Mouse (Mus musculus) limb, embryonic 15.5 days (tissue): ENCODE measurements at regions not wholly inside any gene's neighbourhood (a gene's known extent, or its start where the extent isn't known, plus 50 kb on each side); places are given as distances from the start of the nearest gene placed in this dataset.

ENCODE experiments used
- ATAC-seq: fragments of 200-750 bp; cut with Nextera tagmentation; 2 replicates; pipeline ENCODE4 v1.8.0; 2017; ENCODE audit warnings: low read depth, moderate TSS enrichment; ENCODE audit not compliant: insufficient number of reproducible peaks, low FRiP score, low TSS enrichment
- H3K27ac ChIP-seq: fragments of 300-500 bp; sonication (generic); 2 replicates; pipeline ENCODE4 v1.5.1; 2015; ENCODE audit warnings: moderate library complexity, mild to moderate bottlenecking, inconsistent platforms
- H3K27me3 ChIP-seq: fragments of 300-500 bp; sonication (generic); 2 replicates; pipeline ENCODE4 v1.6.1; 2015; ENCODE audit warnings: inconsistent platforms
- H3K36me3 ChIP-seq: fragments of 300-500 bp; sonication (generic); 2 replicates; pipeline ENCODE4 v1.6.1; 2015; ENCODE audit warnings: inconsistent platforms
- H3K4me1 ChIP-seq: fragments of 300-500 bp; sonication (generic); 2 replicates; pipeline ENCODE4 v1.6.1; 2015; ENCODE audit warnings: inconsistent platforms
- H3K4me2 ChIP-seq: fragments of 300-500 bp; sonication (generic); 2 replicates; pipeline ENCODE4 v1.6.1; 2015; ENCODE audit warnings: mild to moderate bottlenecking, inconsistent platforms
- H3K4me3 ChIP-seq: fragments of 300-500 bp; sonication (generic); 2 replicates; pipeline ENCODE4 v1.5.1; 2015; ENCODE audit warnings: mild to moderate bottlenecking, inconsistent platforms
- H3K9ac ChIP-seq: fragments of 300-500 bp; sonication (generic); 2 replicates; pipeline ENCODE4 v1.6.1; 2015; ENCODE audit warnings: inconsistent platforms
- H3K9me3 ChIP-seq: fragments of 300-500 bp; sonication (generic); 2 replicates; pipeline ENCODE4 v1.6.1; 2016; ENCODE audit warnings: inconsistent platforms
- WGBS: fragments of 180-500 bp; shearing (Covaris S2); methylation state at CpG from one replicate; pipeline ENCODE4 v1.1.7; 2015; 5-methylcytosine and 5-hydroxymethylcytosine counted together

DNA sequence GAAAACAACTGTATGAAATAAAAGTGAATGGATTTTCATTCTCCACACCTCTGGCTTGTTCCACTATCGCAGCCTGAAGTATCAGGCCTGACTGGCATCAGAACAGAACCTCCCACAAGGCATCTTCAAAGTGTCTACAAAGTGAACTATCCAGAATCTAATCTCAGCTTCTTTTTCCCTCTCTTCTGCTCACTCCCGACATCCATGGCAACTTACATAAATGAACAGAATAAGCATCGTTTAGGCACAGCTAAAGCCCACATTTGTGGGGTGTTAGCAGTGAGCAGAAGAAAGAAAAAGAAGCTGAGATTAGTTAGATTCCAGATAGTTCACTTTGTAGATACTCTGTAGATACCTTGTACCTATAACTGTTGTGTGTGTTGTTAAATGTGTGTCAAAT lies 182.0 kb downstream of the Lmo4 start:
- H3K27ac ChIP-seq: no peak overlapping the region
- ATAC-seq: no peak
- no peaks in the 10 kb centered on the region for H3K36me3 ChIP-seq
- no peaks in the 10 kb centered on the region for H3K27me3 ChIP-seq
- H3K4me2 ChIP-seq: no peak overlapping the region
- no peaks in the 10 kb centered on the region for H3K9me3 ChIP-seq
- no peaks in the 10 kb centered on the region for H3K4me1 ChIP-seq
- 71% methylated on average over 3 of the region's 3 CpGs for WGBS
- no peak overlapping the region for H3K9ac ChIP-seq
- H3K4me3 ChIP-seq: no peak overlapping the region

DNA sequence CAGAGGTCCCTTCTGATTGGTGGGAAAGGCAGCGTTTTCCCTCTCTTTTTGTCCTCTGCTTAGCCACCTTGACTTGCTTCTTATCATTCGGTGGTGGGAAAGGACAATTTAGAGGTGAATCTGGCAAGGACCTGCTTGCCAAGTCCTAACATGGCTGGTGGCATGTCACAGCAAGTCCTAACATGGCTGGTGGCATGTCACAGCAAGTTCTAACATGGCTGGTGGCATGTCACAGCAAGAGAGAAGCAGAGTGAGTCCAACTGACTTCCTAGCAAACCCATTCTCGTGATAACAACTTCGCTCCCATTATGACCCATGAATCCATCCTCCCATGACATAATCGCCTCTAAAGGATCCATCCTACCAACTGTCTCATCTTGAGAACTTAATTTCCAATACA lies 183.1 kb downstream of the Lmo4 start:
- no peaks in the 10 kb centered on the region for H3K27me3 ChIP-seq
- no peak overlapping the region for H3K9ac ChIP-seq
- no peak overlapping the region for H3K27ac ChIP-seq
- H3K4me1 ChIP-seq: no peaks in the 10 kb centered on the region
- H3K4me3 ChIP-seq: no peak overlapping the region
- ATAC-seq: no peak
- no peak overlapping the region for H3K4me2 ChIP-seq
- 86% methylated on average over 5 of the region's 5 CpGs for WGBS
- no peaks in the 10 kb centered on the region for H3K36me3 ChIP-seq
- H3K9me3 ChIP-seq: no peaks in the 10 kb centered on the region

- ATAC-seq: no peak
- H3K4me2 ChIP-seq: no peak overlapping the region
- H3K9me3 ChIP-seq: no peaks in the 10 kb centered on the region
- no peak overlapping the region for H3K9ac ChIP-seq
- WGBS: 52% methylated on average over 8 of the region's 8 CpGs
- H3K4me1 ChIP-seq: no peaks in the 10 kb centered on the region
- H3K27ac ChIP-seq: no peak overlapping the region
- H3K36me3 ChIP-seq: no peaks in the 10 kb centered on the region
- H3K27me3 ChIP-seq: no peaks in the 10 kb centered on the region
- no peak overlapping the region for H3K4me3 ChIP-seq
These were observed 184.7 kb downstream of the Lmo4 start for GRCm38 (mm10) chr3:144020189-144020940.

DNA sequence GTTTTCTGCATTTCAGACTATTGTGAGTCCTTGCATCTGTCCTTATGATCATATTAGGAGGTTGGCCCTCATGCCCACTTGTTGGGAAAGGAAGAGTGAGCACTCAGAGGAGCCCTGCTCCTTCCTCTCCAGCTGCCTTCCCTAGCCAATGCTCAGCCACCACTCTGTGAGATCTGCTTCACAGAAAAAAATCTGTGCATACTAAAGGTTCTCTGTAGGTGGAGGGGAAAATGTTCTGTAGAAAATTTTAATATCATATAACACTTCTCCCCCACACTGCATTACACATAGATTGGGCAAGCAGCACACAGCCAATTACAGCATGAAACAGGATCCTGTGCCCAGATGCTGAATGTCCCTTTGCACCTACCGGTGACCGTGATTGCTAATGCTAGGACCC lies 185.7 kb downstream of the Lmo4 start:
- Histone ChIP-seq H3K27ac (no peak overlapping the region), H3K9me3 (no peaks in the 10 kb centered on the region), H3K4me1 (no peaks in the 10 kb centered on the region), H3K4me2 (no peak overlapping the region), H3K4me3 (no peak overlapping the region), H3K36me3 (no peaks in the 10 kb centered on the region), H3K9ac (no peak overlapping the region), H3K27me3 (no peaks in the 10 kb centered on the region)
- 54% methylated on average over 2 of the region's 2 CpGs for WGBS
- ATAC-seq: no peak

GRCm38 (mm10) chr3:144018559-144018958 lies 186.5 kb downstream of the Lmo4 start:
- H3K36me3 ChIP-seq: no peaks in the 10 kb centered on the region
- H3K9ac ChIP-seq: no peak overlapping the region
- H3K4me2 ChIP-seq: no peak overlapping the region
- H3K9me3 ChIP-seq: no peaks in the 10 kb centered on the region
- no peak overlapping the region for H3K27ac ChIP-seq
- 64% methylated on average over 4 of the region's 4 CpGs for WGBS
- peaks cover under 1% of the 10 kb centered on the region; the same call in 1 of the 2 replicates for H3K4me1 ChIP-seq
- no peaks in the 10 kb centered on the region for H3K27me3 ChIP-seq
- no peak for ATAC-seq
- no peak overlapping the region for H3K4me3 ChIP-seq

DNA sequence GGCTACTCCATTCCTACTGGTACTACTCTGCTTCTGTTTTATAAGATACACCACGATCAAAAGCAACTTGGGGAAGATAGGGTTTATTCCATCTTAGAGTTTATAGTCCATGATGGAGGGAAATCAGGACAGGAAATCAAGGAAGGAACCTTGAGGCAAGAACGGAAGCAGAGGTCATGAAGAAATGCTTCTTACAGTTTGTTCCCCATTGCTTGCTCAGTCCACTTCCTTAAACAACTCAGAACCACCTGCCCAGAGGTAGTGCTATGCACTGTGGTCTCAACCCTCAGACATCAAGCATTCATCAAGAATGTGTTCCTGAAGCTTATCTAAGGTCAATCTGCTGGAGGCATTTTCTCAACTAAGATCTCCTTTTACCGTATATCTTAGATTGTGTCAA lies 189.8 kb downstream of the Lmo4 start:
- Histone ChIP-seq H3K27me3 (no peaks in the 10 kb centered on the region), H3K9ac (no peak overlapping the region), H3K4me2 (no peak overlapping the region), H3K9me3 (no peaks in the 10 kb centered on the region), H3K4me1 (peaks cover 21% of the 10 kb centered on the region), H3K36me3 (no peaks in the 10 kb centered on the region), H3K27ac (no peak overlapping the region), H3K4me3 (no peak overlapping the region)
- no peak for ATAC-seq
- WGBS: 79% methylated on average over 3 of the region's 3 CpGs

DNA sequence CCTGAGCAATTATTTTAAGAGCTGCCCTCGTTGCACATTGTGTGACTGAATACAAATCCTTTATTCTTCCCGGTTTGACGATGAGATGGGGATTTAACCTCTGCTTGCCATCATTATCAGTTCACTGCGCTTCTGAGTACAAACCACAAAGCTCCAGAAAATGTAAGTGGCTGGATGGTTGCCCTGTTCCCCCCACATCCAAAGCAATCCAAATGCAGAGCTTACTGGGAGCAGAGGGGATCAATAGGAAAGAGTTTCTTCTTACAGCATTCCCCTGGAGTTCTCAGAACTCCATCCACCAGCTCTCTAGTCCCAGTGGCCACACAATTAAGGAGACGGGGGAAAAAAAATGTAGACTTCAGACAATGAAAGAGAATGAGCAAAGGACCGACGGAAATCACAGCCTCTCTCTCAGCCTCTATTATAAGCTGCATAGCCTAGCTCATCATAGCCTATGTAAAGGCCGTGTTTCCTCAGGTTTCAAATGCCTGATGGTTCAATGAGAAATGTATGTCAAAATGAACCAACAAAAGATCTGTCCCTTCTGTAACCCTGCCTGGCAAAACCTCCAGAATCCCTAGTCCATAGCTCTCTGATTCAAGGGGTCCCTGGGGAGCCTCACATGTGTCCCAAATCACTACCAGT lies 191.4 kb downstream of the Lmo4 start:
- no peaks in the 10 kb centered on the region for H3K27me3 ChIP-seq
- no peaks in the 10 kb centered on the region for H3K9me3 ChIP-seq
- H3K36me3 ChIP-seq: no peaks in the 10 kb centered on the region
- WGBS: 50% methylated on average over 8 of the region's 8 CpGs
- H3K9ac ChIP-seq: no peak overlapping the region
- H3K4me2 ChIP-seq: no peak overlapping the region
- no peak overlapping the region for H3K27ac ChIP-seq
- no peak overlapping the region for H3K4me3 ChIP-seq
- no peak for ATAC-seq
- H3K4me1 ChIP-seq: peaks cover 21% of the 10 kb centered on the region

DNA sequence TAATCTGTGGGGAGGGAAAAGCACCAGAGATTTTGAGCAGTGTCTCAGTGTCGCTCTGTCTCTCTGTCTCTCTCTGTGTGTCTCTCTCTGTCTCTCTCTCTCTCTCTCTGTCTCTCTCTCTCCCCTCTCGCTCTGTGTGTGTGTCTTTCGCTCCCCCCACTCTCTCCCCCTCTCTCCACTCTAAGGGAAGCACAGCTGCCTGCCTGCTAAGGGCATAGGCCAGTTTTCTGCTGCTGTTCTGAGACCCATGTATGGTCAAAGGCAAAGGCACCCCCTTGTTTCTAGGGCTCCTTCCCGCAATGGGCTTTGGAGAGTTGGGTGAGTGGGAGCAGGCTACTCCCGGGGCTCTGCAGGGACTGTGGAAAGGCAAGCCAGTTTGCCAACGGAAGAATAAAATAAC lies 192.2 kb downstream of the Lmo4 start:
- no peak overlapping the region for H3K27ac ChIP-seq
- H3K36me3 ChIP-seq: no peaks in the 10 kb centered on the region
- no peaks in the 10 kb centered on the region for H3K27me3 ChIP-seq
- WGBS: 44% methylated on average over 6 of the region's 6 CpGs
- H3K4me3 ChIP-seq: no peak overlapping the region
- H3K9ac ChIP-seq: no peak overlapping the region
- H3K9me3 ChIP-seq: no peaks in the 10 kb centered on the region
- ATAC-seq: no peak
- H3K4me1 ChIP-seq: peaks cover 21% of the 10 kb centered on the region
- H3K4me2 ChIP-seq: no peak overlapping the region

- no peak for ATAC-seq
- no peak overlapping the region for H3K4me2 ChIP-seq
- H3K36me3 ChIP-seq: no peaks in the 10 kb centered on the region
- no peak overlapping the region for H3K9ac ChIP-seq
- peaks cover 21% of the 10 kb centered on the region for H3K4me1 ChIP-seq
- H3K9me3 ChIP-seq: no peaks in the 10 kb centered on the region
- 53% methylated on average over 3 of the region's 3 CpGs for WGBS
- H3K27ac ChIP-seq: no peak overlapping the region
- no peaks in the 10 kb centered on the region for H3K27me3 ChIP-seq
- H3K4me3 ChIP-seq: no peak overlapping the region
These were observed 192.8 kb downstream of the Lmo4 start for GRCm38 (mm10) chr3:144012173-144012572.

DNA sequence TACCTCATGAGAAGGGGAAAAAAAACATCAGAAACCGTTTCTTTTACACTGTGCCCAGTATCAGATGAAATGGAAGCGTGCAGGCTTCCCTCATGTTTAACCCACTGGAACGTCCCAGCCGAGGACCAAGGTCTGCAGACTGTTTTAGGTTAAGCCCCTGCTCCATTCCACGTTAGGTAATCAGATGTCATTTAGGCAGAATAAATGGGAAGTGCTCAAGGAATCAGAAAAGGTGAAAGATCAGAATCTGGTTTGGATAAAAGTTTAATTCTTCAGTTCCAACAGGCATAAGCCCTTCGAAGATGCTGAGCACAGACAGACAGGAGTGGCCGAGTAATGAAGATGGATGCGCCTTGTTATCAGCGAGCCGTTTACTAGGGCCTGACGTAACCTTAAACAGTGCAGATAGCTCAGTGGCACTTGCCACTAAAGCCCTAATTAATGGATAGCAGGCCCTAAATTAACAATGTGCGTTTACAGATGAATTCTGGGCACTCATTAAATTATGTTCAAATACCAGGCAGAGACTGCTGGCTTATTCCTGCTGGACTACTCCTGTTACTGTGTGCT lies 193.5 kb downstream of the Lmo4 start:
- Histone ChIP-seq H3K4me1 (peaks cover 21% of the 10 kb centered on the region), H3K27ac (no peak overlapping the region), H3K4me2 (no peak overlapping the region), H3K4me3 (no peak overlapping the region), H3K27me3 (no peaks in the 10 kb centered on the region), H3K9me3 (no peaks in the 10 kb centered on the region), H3K36me3 (no peaks in the 10 kb centered on the region), H3K9ac (no peak overlapping the region)
- WGBS: 41% methylated on average over 12 of the region's 12 CpGs
- no peak for ATAC-seq

GRCm38 (mm10) chr3:144010558-144010957 lies 194.5 kb downstream of the Lmo4 start:
- Histone ChIP-seq H3K4me2 (no peak overlapping the region), H3K27ac (no peak overlapping the region), H3K36me3 (no peaks in the 10 kb centered on the region), H3K4me3 (no peak overlapping the region), H3K27me3 (no peaks in the 10 kb centered on the region), H3K9ac (no peak overlapping the region), H3K4me1 (peaks cover 21% of the 10 kb centered on the region), H3K9me3 (no peaks in the 10 kb centered on the region)
- 29% methylated on average over 6 of the region's 6 CpGs for WGBS
- no peak for ATAC-seq

DNA sequence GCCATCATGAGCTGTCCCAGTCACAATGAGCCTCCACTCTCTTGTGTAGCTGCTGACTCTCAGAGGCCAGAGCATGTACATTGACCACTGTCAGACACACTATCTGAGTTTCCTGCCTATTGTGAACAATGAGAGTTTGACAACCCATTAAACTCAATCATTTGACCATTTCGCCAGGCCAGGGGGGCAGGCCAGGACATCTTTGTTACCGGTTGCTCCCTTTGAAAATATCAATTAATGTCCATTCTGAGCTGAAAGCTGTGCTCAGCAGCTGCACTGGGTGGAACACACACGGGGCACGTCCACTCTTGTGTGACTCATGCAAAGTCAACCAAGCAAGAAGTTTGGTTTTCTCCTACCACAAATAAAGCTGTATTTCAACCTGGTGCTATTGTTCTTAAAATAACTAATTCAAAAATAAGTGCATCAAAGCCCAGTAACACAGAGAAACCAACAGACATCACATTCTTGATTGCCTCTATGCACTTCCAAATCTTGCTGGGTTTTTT lies 197.9 kb downstream of the Lmo4 start:
- H3K4me3 ChIP-seq: no peak overlapping the region
- WGBS: 82% methylated on average over 4 of the region's 4 CpGs
- H3K27me3 ChIP-seq: no peaks in the 10 kb centered on the region
- no peak overlapping the region for H3K27ac ChIP-seq
- no peaks in the 10 kb centered on the region for H3K9me3 ChIP-seq
- H3K4me1 ChIP-seq: peaks cover 15% of the 10 kb centered on the region
- no peak overlapping the region for H3K9ac ChIP-seq
- ATAC-seq: no peak
- H3K4me2 ChIP-seq: no peak overlapping the region
- H3K36me3 ChIP-seq: no peaks in the 10 kb centered on the region
